Mouse (Mus musculus): ENCODE measurements around the gene AL731706.2.
"Not testable (repeated sequence)": the region's sequence is repeated elsewhere in the genome, so short reads cannot be mapped to it uniquely, and the experiment has no call there.

AL731706.2 gene

DNA sequence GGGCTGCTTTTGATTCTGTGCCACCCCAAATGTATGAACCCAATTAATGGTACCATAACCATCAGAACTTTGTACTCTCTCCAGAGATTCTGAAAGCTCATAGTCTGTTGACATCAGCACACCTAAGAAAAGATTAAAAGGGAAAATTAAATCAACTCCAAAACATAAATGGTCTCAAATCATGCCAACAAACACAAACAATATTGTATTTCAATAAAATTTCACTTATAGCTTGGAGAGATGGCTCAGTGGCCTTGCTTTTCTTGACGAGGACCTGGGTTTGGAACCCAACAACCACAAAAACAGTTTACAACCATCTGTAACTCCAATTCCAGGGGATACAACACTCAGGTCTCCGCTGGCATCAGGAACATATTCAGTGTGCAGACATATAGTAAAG, at the start of gene AL731706.2:
Gene AL731706.2, minus strand, starts transcription at position 101 of the 400 bp plus-strand sequence.
- no peak for DNase-seq (ENCODE audit: low spot score in 2 of 2)

DNA sequence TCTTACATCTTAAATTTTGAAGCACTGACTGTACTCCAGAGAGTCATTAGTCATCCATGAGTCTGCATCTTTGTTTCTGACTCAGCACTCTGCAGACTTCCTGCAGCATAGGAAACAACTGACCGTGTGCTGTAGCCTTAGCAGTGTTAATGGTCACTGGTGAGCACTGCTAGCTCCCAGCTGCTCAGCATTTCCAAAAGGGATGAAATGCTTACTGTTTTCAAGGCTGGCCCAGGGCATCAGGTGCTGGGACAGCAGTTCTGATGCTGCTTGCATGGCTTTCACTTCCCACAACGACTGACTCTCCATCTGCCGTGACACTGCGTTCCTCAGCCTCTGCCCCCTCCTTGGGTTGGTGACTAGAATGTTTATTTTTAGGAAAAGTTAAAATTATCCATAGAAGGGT, 35.5 kb upstream of the AL731706.2 start:
- DNase-seq (ENCODE audit: low spot score in 2 of 2) = no peak

DNA sequence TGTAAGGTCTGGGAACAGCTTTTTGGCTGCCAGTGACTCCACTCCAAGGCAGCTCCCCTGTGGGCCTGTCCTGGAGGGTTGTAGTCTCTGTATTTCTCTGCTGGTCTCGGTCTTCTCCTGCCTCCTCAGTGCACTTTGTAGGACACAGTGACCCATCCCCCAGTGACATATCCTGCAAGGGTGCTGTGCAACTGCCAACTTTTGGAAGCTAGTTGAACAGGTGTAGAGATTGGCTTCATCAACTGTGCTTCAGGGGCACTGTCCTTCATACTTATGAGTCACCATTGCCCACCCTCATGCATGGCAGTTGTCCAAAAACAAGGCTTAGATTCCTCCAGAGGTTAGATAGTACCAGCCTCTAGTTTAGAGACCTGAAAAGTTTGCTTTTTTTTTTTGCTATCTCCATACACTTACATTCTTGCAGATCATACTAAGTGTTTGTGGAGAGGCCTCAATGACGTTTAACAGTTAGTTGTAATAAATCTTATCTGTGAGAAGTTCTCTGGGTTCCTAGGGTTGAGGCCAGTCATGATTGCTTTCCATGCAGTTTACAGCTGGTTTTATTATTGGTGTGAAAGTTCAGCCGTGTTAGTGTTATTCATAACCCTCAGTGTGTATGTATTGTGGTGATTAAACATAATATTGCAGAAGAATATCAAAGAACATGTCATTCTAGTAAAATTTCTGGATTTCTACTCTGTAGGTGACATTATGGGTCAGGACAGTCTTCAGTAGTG, 34.9 kb upstream of the AL731706.2 start:
- no peak for DNase-seq (ENCODE audit: low spot score in 2 of 2)

DNA sequence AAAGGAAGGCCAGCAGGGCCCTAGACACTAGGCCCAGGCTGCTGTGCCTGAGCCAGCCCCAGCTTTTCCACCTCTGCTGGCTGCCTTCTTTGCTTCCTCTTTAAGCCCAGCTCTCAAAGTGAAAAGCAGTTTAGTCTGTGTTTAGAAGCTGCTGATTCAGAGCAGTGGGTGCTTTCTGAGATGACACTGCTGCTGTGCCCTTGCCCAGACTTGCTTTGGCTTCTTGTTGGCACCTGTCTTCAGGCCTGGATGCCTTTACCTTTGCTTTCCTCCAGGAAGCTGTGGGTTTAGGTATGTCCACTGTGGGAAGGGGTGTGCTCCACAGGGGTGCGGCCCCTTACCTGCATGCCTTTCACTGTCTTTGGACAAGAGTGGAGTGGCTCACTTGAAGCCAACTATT, 34.0 kb upstream of the AL731706.2 start:
- DNase-seq (ENCODE audit: low spot score in 2 of 2) = peak; percentile 71 to 72

DNA sequence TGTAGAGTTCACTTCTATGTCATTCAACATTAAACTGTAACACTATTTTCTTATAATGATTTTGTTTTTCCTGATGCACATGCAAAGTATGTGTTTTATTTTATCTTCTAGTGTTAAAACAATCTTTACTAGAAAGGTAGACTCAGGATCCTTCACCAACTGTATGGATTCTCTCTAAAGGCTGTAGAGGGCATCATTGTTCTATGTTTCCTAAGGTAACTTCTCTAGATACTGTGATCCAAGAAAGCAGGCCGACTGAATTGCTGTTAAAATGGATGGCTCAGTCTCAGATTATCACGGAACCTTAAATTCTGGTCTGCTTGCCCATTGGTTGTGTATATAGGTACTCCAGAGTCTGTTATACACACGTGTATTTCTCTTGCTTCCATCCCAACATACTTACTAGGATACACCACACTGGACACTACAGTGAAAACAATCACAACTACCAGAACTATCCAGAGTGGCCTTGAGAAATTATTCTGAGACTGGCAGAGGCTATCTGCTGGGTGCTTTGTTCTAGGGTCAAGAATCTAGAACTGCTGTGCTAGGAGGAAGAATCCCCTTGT, 28.9 kb upstream of the AL731706.2 start:
- DNase-seq (ENCODE audit: low spot score in 2 of 2) = no peak

DNA sequence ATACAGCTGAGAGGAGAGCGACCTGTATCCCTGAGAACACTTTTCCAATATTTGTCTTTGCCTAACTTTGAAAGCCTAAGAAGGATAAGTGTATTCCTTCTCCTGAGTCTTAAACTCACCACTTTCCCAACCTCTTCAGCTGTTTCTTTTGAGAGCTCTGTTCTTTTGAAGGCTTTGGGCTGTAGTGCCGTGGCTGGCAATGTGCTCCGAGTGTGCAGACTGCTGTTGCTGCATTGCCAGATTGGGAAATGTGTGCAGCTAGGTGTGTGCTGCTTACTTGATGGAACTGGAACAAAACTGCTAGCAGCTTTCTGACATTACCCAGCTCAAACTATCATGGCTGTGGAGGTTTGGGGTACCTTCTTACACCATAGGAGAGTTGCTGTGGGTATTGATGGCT, 27.5 kb upstream of the AL731706.2 start:
- DNase-seq (ENCODE audit: low spot score in 2 of 2) = no peak

DNA sequence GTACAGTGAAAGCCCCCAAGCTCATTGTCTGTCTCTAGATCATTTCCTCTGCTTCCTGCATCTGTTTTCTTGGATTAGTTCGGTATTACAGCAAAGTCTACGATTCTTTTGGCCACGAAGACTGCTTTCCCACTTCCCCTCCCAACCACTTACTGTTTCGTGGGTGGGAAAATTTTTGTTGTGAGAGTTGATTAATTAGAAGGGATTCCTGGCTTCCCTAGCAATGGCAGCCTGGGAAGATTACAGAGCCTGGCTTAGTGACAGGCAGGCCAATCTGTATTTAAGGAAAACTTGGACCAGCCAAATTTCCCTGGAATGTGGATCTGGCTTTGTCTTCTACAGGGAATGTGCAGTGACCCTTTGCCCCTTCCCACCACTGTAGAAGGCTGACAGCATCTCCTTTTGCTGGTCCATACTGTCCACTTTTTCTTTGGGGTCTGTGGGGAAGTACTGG, 26.5 kb upstream of the AL731706.2 start:
- DNase-seq (ENCODE audit: low spot score in 2 of 2) = no peak

DNA sequence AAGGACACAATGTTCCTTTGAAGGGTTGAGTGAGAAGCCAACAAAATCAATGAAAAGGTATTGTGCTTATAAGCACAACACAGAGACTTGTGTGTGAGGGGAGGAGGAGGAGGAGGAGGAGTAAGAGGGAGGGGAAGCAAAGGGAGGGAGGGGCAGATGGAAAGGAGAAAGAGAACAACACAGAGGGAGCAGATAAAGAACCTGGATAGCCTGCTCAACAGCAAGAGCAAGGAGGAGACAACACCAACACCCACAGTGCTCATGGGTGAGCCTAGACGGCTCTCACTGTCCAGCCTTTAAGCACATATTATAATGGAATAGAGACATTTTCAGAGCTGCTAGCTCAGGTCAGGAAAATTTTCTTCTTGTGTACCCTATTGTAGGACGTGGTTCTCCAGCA, 23.8 kb upstream of the AL731706.2 start:
- no peak for DNase-seq (ENCODE audit: low spot score in 2 of 2)

DNA sequence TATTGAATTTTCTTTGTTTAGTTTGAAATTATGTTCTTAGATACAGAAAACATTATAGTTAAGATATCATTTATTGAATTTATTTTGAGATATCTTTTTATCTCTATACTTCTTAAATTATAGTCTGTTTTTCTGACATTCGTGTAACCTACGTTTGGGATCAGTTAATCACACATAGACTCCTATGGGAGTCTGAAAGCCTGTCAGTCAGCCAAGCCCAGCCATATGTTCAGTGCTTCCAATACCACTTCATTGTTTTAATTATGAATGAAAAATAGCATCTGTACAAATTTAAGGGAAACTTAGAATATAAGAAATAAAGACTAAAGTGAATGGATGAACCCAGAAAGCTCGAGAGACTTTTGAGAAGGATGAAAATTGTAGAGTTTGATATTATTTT, 23.1 kb upstream of the AL731706.2 start:
- DNase-seq (ENCODE audit: low spot score in 2 of 2) = no peak

DNA sequence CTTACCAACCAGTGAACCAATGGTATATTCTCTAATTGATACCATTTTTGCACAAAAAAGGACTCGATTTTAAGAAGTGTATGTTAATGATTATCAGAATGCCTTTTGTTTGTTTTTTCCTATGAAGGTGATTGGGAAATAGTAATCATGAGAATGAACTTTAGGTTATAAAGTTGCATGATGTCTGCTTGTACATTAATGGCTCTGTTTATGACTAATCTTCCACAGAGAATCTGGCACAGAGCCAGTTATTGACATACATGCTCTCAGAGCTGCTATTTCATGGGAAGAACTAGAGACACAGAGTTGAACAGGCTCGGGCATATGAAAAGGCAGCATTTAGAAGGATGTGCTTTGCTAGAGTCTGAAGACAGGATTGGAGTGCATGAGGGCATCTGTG, 10.7 kb upstream of the AL731706.2 start:
- DNase-seq (ENCODE audit: low spot score in 2 of 2) = no peak

DNA sequence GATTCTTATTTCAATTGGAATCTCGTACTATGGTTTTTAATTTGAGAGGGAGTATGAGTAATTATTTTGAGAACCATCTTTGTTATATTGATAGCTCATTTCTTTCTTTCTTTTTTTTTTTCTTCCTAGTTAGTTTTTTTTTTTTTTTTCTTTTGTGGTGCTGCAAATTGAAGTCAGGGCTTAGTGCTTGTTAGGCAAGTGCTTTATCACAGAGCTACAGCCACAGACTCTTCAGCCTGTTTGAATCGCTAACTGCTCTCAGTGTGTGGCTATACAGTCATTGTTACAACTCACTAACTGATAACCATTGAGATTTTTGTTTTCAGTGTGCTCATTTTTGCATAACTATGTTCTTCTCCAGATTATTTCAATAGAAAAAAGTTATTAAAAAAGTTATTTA, 9.0 kb upstream of the AL731706.2 start:
- DNase-seq (ENCODE audit: low spot score in 2 of 2) = no peak

DNA sequence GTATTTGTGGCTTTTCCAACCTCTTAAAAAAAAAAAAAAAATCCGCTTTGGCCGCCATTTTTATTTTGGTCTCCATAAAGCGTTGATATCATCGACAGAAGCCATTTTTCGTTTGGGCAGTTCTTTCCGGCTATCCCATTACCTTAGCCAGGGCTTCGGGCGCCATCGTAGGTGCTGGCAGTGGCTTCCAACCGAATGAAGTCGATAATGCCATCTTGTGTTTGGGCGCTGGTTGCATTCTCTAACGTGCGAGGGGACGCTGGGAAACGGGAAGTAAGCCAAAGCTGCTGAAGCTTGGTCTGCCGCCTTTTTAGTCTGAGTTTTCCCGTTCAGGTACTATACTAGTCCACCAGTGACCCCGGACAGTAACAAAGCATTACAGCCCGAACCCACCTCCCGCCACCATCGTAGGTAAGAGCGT, 6.5 kb upstream of the AL731706.2 start:
- peak; percentile 93 to 97 for DNase-seq (ENCODE audit: low spot score in 2 of 2)

DNA sequence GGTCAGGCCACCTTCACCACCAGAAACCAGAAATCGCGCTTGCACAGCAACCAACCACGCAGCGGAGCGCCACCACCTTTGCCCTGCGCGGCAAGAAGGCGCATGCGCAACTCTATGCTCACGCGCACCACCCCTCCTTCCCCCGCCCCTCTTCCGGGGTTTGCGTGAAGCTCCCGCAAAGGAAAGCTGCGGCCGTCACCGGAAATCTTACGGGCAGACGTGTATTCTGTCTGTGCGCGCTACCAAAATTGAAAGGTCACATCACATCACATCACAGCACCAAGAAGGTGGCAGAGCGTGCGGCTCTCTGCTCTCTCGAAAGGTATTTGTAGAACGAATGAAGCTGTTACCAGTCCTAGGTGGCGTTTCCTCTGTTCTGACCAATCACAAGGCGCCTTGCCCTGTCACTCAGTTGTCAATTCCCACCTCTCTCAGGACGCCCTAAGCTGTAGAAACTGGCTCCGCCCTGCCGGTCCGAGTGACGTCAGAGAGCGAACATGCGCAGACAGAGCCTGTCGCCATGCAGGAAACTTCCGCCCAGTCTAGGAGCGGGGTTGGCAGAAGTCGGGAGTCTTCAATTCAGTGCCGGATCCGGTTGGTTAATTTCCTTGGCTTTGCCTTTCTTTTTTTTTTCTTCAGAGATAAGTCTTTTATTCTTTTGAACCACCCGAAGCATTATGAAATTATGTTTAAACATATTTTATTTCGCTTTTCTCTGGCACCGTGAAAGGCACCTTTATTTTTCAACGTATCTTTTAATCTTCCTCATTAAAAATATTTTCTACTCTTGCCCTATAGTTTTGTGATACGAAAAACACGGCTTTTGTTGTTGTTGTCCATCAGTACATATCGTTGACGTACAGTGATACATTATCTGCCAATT, 5.8 kb upstream of the AL731706.2 start, which contains the start of the genes Slx4ip, AL731706.1 and Mkks:
Gene Slx4ip, plus strand, starts transcription at position 151 of the 883 bp plus-strand sequence.
Gene AL731706.1, minus strand, starts transcription at position 322 of the 883 bp plus-strand sequence.
Gene Mkks, minus strand, starts transcription at position 322 of the 883 bp plus-strand sequence.
- peak; percentile 99 to 100 for DNase-seq (ENCODE audit: low spot score in 2 of 2)

DNA sequence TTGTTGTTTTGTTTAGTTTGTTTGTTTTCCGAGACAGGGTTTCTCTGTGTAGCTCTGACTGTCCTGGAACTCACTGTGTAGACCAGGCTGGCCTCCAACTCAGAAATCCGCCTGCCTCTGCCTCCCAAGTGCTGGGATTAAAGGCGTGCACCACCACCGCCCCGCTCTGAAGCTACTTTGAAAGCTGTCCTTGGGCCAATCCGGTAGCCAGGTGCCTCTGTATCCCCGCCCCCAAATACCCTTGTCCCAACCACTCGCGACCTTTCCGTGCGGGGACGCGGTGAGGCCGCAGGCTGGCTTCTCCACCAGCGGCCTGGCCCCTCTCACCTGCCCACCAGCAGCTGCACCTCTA, 5.2 kb upstream of the AL731706.2 start:
- DNase-seq (ENCODE audit: low spot score in 2 of 2) = not testable (repeated sequence)

DNA sequence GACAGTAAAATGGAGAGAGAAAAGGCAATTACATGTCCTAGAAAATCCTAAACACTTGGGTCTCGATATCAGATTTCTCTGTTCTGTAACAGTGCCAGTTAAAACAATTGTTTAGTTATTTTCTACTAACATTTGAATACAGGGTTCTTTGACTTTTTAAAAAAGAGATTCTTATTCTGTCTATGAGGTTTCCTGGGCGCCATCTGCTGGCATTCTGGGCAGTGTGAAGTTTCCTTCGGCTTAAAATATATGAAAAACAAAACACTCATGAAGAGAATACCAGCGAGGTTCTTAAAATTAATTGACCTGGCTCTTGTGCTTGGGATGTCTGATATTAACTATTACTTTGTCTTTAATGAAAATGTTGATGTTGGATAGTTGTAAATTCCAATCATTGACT, 1.4 kb upstream of the AL731706.2 start:
- DNase-seq (ENCODE audit: low spot score in 2 of 2) = peak in 1 of 2 experiments; percentile 39

DNA sequence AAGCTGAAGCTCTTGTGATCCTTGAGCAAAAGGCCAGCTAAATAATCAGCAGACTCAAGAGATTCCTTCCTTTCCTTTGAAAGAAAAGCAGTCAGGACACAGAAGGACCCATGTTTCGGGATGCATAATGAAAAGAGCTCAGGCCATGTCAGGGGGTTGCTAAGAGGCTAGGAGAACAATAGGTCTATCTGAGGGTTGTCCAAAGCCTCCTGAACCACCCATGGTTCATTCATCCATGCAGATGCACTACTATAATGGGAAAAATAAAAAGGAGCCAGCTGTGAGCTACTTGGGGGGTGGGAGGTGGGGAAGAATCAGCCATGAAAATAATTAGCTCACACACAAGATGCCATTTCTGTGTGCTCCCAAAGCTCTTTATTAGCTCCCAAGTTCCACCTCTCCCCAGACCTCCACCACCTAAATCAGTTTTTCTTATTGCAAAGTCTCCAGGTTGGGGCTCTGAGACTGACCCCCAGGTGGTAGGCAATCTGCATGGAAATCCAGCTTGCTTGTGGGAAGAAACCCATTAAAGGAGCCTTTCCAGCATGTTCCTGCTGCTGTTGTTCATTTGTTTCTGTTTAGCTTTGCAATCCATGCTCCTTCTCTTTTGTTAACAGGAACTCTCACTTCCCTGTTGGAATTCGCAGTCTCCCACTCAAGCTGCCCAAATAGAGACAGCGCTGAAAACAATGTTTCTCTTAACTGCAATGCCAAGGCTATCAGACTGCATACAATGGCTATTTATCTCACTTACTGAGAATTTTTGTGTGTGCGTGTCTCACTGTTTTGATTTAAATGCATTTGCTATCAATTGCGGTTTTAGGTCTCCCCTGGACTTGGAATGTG, 30.7 kb downstream of the AL731706.2 start:
- no peak for DNase-seq (ENCODE audit: low spot score in 2 of 2)

DNA sequence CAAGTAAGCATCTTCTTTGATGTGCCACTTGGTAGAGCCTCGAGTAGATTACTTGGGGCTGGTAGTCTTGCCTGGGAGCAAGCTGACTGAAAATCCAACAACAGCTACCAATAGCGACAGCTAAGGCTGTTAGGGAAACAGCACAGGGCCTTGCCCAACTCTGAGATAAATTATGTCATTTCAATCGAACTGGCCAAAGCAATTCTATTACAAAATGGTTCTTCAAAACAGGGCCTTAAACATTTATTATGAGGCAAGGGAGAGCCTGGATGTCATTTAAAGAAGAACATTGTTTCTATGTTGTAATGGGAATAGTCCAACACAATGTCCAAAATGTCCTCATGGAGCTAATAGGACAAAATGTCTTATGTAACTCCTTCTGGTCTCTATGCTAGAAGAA, 35.1 kb downstream of the AL731706.2 start:
- no peak for DNase-seq (ENCODE audit: low spot score in 2 of 2)

DNA sequence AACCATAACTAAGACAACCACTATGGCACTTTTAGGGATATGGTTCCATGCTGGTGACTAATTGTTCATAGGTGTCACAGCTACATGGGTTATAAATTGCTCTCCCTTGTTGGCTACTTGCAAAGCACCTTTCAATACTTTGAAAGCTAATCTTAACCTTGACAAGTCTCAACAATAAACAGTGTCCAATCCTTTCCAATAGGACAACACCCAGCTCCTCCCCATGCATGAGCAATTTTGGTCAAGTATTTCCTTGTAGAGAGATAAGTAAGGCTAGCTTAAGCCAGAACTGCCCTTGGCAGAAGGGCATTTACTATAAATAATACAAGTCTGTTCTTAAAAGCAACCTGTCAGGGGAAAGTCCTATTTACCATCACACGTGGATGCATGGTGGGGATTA, 47.5 kb downstream of the AL731706.2 start:
- peak in 1 of 2 experiments; percentile 6 for DNase-seq (ENCODE audit: low spot score in 2 of 2)

DNA sequence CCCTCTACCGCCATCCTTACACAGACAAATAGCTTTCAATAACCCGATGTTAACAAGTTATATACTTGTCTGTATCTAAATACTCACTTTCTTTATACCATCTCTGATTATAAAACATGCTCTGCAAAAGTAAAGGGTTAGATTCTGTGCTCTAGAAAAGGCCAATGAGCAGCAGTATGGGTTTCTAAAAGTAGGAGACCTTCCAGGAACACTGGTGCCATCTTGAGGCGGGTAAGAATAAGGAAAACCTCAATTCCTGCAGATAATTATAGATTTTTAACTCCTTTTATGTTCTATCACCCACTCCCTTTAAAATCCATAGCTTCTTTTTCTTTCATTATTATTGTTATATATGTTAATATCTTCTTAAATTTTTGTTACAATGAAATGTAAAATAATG, 49.6 kb downstream of the AL731706.2 start:
- DNase-seq (ENCODE audit: low spot score in 2 of 2) = no peak

Measured in urinary bladder, postnatal 36 days (tissue).